Mouse (Mus musculus) lung, postnatal 14 days (tissue): ENCODE results near the gene Fancm.
"Not testable (repeated sequence)": the region's sequence is repeated elsewhere in the genome, so short reads cannot be mapped to it uniquely, and the experiment has no call there.

Source experiments
- DNase-seq: peaks from one replicate; pipeline ENCODE4 v3.0.0; 2021

Fancm gene

GRCm38 (mm10) chr12:65136121-65136520, 60.7 kb downstream of the Fancm start:
- DNase-seq: not testable (repeated sequence)

- peak; percentile 94 for DNase-seq
Measured at GRCm38 (mm10) chr12:65172021-65172951, 96.9 kb downstream of the Fancm start, which contains the start of gene Mis18bp1. TSS of gene Mis18bp1 (minus strand) at chr12:65172604.

- peak; percentile 59 for DNase-seq
Measured at GRCm38 (mm10) chr12:65172959-65173358, 97.6 kb downstream of the Fancm start.

- DNase-seq: no peak
Measured at GRCm38 (mm10) chr12:65173736-65174135, 98.3 kb downstream of the Fancm start.
